Mouse (Mus musculus) hindbrain, embryonic 13.5 days (tissue): Measurements from ENCODE around the gene Ubl7. TPM values are rescaled to one million over a fixed set of nuclear protein-coding genes. Genes with fewer than 3 reads are reported as not detected.
A peak's percentile ranks its signal among the peaks of the same experiment; 100 is the strongest.

Experiments used
- ATAC-seq: fragments of 200-750 bp; cut with Nextera tagmentation; 2 replicates; pipeline ENCODE4 v1.8.0; 2017; ENCODE audit warnings: moderate TSS enrichment; ENCODE audit not compliant: low FRiP score
- H3K27ac ChIP-seq: fragments of 300-500 bp; sonication (generic); 2 replicates; pipeline ENCODE4 v1.5.1; 2015; ENCODE audit warnings: inconsistent platforms, mild to moderate bottlenecking, moderate library complexity
- H3K27me3 ChIP-seq: fragments of 300-500 bp; sonication (generic); 2 replicates; pipeline ENCODE4 v1.6.1; 2015; ENCODE audit warnings: mild to moderate bottlenecking, inconsistent platforms
- H3K36me3 ChIP-seq: fragments of 300-500 bp; sonication (generic); 2 replicates; pipeline ENCODE4 v1.6.1; 2015; ENCODE audit warnings: mild to moderate bottlenecking, inconsistent platforms
- H3K4me1 ChIP-seq: fragments of 300-500 bp; sonication (generic); replicated peaks from 2 replicates; pipeline ENCODE4 v1.6.1; 2015; ENCODE audit warnings: inconsistent platforms
- H3K4me2 ChIP-seq: fragments of 300-500 bp; sonication (generic); 2 replicates; pipeline ENCODE4 v1.6.1; 2015; ENCODE audit warnings: inconsistent platforms, mild to moderate bottlenecking, moderate library complexity
- H3K4me3 ChIP-seq: fragments of 300-500 bp; sonication (generic); 2 replicates; pipeline ENCODE4 v1.5.1; 2015; ENCODE audit warnings: mild to moderate bottlenecking, inconsistent platforms
- H3K9ac ChIP-seq: fragments of 300-500 bp; sonication (generic); 2 replicates; pipeline ENCODE4 v1.6.1; 2015; ENCODE audit warnings: mild to moderate bottlenecking, inconsistent platforms
- H3K9me3 ChIP-seq: fragments of 300-500 bp; sonication (generic); 2 replicates; pipeline ENCODE4 v1.6.1; 2016; ENCODE audit warnings: inconsistent platforms
- WGBS: fragments of 180-500 bp; shearing (Covaris S2); methylation state at CpG from one replicate; pipeline ENCODE4 v1.1.7; 2015; 5-methylcytosine and 5-hydroxymethylcytosine counted together
- polyA plus RNA-seq: library from polyadenylated mRNA; unstranded; fragments of >200 nt; fragmentation: Nextera tagmentation; extraction: Ambion mirVana; gene quantifications from 2 replicates; pipeline ENCODE4 v1.2.1, GENCODE M21; 2015

The Ubl7 gene
- 165 and 173 TPM in 2 replicates for polyA plus RNA-seq

DNA sequence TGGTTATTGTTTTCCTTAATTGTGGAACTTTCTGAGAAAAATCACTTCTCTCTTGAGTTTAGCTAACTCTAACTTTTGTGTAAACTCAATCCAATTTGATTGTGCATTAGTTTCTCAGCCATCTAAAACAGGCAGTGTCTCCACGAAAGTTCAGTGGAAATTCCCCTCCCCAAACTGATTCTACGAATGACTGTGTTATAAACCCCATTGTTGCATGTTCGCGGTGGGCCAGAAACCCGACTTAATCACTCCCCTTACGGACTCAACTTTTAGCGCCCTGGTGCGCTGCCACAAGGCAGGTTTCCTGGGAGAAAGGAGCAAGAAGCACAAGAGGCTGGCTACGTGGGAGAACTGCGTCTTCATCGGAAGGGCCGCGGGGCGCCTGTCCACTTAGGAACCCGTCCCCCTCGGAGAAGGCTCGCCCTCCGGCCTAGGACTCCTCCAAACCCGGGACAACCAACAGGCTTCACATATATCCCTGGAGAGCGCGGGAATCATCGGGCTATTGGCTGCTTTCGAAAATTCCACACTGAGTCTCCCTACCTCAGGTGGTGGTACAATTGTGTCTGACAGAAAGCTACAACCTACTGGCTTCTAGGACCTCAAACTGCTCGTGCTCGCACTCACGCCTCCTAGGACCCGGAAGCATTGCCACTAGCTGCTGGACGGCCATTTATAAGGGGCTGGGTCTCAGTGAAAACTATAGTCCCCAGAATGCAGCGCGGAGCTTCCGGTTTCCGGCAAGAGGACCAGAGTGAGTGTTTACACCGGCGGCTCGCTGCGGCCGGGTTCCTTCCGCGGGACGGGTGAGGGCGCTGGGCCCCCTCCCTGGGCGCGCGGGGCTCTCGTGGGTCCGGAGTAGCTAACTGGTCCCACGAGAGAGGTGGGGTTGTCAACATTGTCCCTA lies at the start of gene Ubl7:
TSS of gene Ubl7 (plus strand) at position 726 of the 907 bp plus-strand sequence.
- WGBS, result under 1% methylated on average over 47 of the region's 47 CpGs
- peak within 1 kb of the TSS; percentile 75 for H3K27ac ChIP-seq
- 0 out of 2 replicates have a peak, but pooled peaks cover 4% of the 10 kb centered on the region for H3K27me3 ChIP-seq
- no peaks in the 10 kb centered on the region for H3K9me3 ChIP-seq
- ATAC-seq, result peak; percentile 95
- H3K4me3 ChIP-seq, result peak within 1 kb of the TSS; percentile 79
- peak within 1 kb of the TSS; percentile 90 for H3K9ac ChIP-seq
- H3K4me1 ChIP-seq, result peaks cover 19% of the 10 kb centered on the region
- peaks cover 10% of the 10 kb centered on the region for H3K36me3 ChIP-seq
- H3K4me2 ChIP-seq, result peak within 1 kb of the TSS; percentile 90

DNA sequence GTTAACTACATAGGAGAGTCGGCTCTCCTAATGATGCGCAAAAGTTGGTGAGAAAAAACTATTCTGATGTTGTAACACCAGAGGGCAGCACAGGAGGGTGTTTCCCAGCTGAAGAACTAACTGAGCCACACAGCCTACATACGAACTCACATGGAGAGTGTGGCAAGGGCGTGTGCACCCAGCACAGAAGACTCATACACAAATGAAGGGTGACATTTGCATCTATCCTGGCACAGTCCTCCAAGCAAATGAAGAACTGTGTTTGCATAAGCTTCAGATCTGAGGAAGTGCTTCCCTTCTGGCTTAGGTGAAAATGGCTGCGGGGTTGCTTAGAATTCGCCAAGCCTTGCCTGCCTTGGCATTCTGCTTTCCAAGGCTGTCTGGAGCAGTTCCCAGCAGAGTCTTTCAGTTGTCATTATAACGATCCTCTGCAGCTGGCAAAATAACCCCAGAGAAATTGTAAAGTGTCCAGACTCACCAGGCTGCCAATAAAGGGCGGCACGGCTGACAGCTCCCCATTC lies 48.8 kb upstream of the Ubl7 start:
- 0 out of 2 replicates have a peak, but pooled peaks cover 4% of the 10 kb centered on the region for H3K4me1 ChIP-seq
- H3K36me3 ChIP-seq, result no peaks in the 10 kb centered on the region
- H3K27ac ChIP-seq, result no peak overlapping the region
- no peaks in the 10 kb centered on the region for H3K9me3 ChIP-seq
- peak; percentile 54; the same call in 1 of the 2 replicates for ATAC-seq
- no peaks in the 10 kb centered on the region for H3K27me3 ChIP-seq
- no peak overlapping the region for H3K4me3 ChIP-seq
- H3K9ac ChIP-seq, result no peak overlapping the region
- WGBS, result 33% methylated on average over 9 of the region's 9 CpGs
- H3K4me2 ChIP-seq, result no peak overlapping the region; the same call in 1 of the 2 replicates

DNA sequence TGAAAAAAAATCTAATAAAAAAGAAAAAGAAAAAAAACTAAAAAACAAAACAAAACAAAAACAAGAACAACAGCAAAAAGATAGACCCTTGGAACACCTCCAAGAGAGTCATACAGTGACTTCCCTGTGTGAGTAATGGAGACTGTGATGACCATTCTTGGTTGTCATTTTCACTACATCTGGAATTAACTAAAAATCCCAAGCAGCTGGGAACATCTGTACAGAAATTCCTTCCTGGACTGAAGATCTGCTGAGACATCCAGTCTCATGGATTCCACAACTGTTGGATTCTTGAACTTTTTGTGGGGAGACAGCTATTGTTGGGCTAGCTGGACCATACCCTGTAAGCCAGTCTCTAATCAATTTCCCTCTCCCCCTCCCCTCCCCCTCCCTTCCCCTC lies 46.4 kb upstream of the Ubl7 start:
- no peaks in the 10 kb centered on the region for H3K27me3 ChIP-seq
- no peak overlapping the region for H3K4me2 ChIP-seq
- H3K27ac ChIP-seq, result no peak overlapping the region
- H3K9me3 ChIP-seq, result no peaks in the 10 kb centered on the region
- H3K4me3 ChIP-seq, result no peak overlapping the region
- no peak overlapping the region for H3K9ac ChIP-seq
- H3K4me1 ChIP-seq, result 0 out of 2 replicates have a peak, but pooled peaks cover 4% of the 10 kb centered on the region
- H3K36me3 ChIP-seq, result no peaks in the 10 kb centered on the region
- no peak for ATAC-seq

DNA sequence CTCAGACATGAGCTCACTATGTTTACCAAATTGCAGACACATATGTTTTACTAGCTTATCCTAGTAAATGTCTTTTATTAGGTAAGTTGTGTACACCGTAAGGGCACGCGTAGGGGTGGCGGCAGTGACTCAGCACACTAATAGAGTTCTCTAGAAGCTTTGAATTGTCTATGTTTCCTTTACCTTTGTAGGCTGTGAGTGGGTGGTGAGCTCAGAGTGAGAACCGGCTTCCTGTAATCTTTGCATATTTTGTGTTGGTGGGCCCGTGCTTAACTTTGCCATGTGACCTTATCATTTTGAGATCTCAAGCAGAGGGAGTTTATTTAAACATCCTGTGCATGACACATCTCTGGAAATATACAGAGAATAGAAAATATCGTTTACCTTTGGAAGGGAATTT lies 44.2 kb upstream of the Ubl7 start:
- Histone ChIP-seq H3K9me3 (no peaks in the 10 kb centered on the region), H3K4me1 (0 out of 2 replicates have a peak, but pooled peaks cover 3% of the 10 kb centered on the region), H3K4me2 (no peak overlapping the region), H3K27me3 (no peaks in the 10 kb centered on the region), H3K27ac (no peak overlapping the region), H3K36me3 (no peaks in the 10 kb centered on the region), H3K9ac (no peak overlapping the region), H3K4me3 (no peak overlapping the region)
- 91% methylated on average over 7 of the region's 7 CpGs for WGBS
- ATAC-seq, result no peak

DNA sequence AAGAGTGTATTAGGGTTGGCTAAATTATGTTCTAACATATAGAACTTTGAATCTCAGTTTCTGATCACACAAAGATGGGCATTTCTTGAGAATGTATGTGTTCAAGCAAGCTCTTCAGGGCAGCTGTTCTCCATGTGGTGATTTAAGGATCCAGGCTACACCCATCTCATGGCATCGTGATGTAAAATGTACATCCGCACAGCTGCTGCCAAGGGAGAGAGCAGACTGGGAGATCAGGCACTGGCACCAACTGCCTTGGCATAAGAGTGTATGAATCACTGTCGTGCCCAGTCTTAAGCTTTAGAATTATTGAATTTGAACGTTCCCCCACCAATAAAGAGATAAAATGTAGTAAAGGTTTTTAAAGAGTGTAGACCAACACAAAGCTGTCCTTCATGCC lies 43.5 kb upstream of the Ubl7 start:
- no peak for ATAC-seq
- H3K27ac ChIP-seq, result no peak overlapping the region
- no peaks in the 10 kb centered on the region for H3K4me1 ChIP-seq
- H3K9ac ChIP-seq, result no peak overlapping the region
- no peaks in the 10 kb centered on the region for H3K27me3 ChIP-seq
- no peak overlapping the region for H3K4me2 ChIP-seq
- no peak overlapping the region for H3K4me3 ChIP-seq
- H3K36me3 ChIP-seq, result no peaks in the 10 kb centered on the region
- WGBS, result 93% methylated on average over 4 of the region's 4 CpGs
- no peaks in the 10 kb centered on the region for H3K9me3 ChIP-seq

DNA sequence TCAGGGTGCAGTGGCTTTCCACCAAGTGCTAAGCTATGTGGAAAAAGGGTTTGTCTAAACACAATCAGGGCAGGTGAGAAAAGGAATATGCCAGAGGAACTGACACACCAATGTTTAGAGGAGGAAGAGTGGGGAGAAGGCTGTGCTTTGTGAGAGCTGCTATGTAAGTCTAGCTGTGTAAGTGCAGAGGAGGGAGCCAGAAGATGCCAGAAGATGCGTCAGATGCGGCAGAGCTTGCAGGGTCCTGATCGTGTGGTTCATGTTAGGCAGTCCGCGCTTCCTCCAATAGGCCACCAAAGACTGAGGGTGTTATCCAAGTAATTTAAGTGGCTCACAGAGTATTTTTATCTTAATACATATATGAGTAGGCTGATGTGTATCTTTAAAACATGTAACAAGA lies 42.9 kb upstream of the Ubl7 start:
- 88% methylated on average over 5 of the region's 5 CpGs for WGBS

DNA sequence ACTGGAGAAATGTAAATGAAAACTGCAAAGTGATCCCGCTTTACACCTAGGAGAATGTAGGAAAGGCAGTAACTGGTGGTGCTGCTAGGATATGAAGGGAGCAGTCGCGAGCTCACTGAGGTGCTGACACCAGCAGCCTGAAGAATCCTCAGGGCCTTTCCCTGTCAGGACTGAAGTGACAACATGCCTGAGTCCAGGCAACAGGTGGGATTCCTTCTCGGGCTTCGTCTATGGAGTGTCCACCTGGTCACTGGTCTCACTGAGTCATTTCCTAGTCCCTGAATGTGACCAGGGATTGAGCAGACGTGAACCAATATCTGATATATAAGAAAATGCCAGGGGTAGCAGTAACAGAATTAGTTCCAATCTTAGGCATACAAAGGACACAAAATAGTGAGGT lies 42.0 kb upstream of the Ubl7 start:
- Histone ChIP-seq H3K9ac (no peak overlapping the region), H3K9me3 (no peaks in the 10 kb centered on the region), H3K36me3 (no peaks in the 10 kb centered on the region), H3K27ac (no peak overlapping the region), H3K4me3 (no peak overlapping the region), H3K27me3 (no peaks in the 10 kb centered on the region), H3K4me1 (no peaks in the 10 kb centered on the region), H3K4me2 (no peak overlapping the region)
- 89% methylated on average over 6 of the region's 6 CpGs for WGBS
- no peak for ATAC-seq

More for the DNA sequence above, 42.9 kb upstream of the Ubl7 start:
- H3K4me1 ChIP-seq, result no peaks in the 10 kb centered on the region
- H3K4me3 ChIP-seq, result no peak overlapping the region
- H3K9ac ChIP-seq, result no peak overlapping the region
- no peak for ATAC-seq
- H3K27ac ChIP-seq, result no peak overlapping the region
- H3K36me3 ChIP-seq, result no peaks in the 10 kb centered on the region
- no peak overlapping the region for H3K4me2 ChIP-seq
- H3K9me3 ChIP-seq, result no peaks in the 10 kb centered on the region
- no peaks in the 10 kb centered on the region for H3K27me3 ChIP-seq

DNA sequence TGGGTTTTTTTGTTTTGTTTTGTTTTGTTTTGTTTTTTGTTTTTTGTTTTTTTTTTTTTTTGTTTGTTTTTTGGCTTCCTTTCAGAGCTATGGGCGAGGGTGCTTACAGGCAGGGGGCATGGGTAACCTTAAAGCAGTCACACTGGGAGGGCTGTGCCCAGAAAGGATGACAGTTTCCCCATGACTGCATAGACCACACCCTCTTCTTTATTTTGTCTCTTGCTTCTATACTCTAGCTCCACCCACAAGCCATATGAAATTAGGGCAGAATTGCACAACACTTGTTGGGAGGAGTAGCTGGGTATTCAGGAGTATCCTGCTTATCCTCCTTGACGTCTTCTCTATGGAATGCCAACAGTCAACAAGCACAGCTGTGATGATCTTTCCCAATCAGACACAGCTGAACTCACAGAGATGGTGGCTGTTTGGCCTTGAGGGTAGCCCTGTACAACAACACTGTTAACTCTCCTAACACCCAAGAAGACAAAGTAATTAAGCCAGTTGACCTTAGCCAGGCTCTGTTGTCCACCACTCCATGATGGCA lies 40.4 kb upstream of the Ubl7 start:
- ATAC-seq, result no peak
- Histone ChIP-seq H3K9me3 (no peaks in the 10 kb centered on the region), H3K36me3 (no peaks in the 10 kb centered on the region), H3K27me3 (no peaks in the 10 kb centered on the region), H3K4me2 (no peak overlapping the region), H3K27ac (no peak overlapping the region), H3K4me3 (no peak overlapping the region), H3K4me1 (no peaks in the 10 kb centered on the region), H3K9ac (no peak overlapping the region)
- 42% methylated on average over 2 of the region's 2 CpGs for WGBS

DNA sequence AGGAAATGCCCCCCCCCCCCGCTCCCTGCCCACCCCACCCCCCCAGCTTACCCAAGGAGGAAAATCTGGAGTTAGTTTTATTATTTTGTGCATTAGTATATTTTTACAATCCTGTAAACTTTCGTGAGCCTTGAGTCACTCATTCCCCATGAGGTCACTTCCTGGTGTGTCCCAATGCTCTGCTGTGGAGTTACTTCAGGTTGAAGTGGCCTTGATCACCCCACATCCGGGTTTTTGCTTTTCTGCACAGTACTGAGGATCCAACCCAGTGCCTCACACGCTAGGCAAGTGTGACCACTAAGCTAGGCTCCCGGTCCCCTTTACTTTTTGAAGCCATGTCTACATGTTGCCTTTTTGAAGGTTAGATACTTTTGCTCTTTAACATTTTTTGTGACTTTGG lies 36.6 kb upstream of the Ubl7 start:
- H3K9ac ChIP-seq, result no peak overlapping the region
- WGBS, result 75% methylated on average over 5 of the region's 5 CpGs
- no peak for ATAC-seq
- no peaks in the 10 kb centered on the region for H3K4me1 ChIP-seq
- no peak overlapping the region for H3K27ac ChIP-seq
- no peaks in the 10 kb centered on the region for H3K9me3 ChIP-seq
- no peak overlapping the region for H3K4me2 ChIP-seq
- H3K4me3 ChIP-seq, result no peak overlapping the region
- no peaks in the 10 kb centered on the region for H3K27me3 ChIP-seq
- no peaks in the 10 kb centered on the region for H3K36me3 ChIP-seq

DNA sequence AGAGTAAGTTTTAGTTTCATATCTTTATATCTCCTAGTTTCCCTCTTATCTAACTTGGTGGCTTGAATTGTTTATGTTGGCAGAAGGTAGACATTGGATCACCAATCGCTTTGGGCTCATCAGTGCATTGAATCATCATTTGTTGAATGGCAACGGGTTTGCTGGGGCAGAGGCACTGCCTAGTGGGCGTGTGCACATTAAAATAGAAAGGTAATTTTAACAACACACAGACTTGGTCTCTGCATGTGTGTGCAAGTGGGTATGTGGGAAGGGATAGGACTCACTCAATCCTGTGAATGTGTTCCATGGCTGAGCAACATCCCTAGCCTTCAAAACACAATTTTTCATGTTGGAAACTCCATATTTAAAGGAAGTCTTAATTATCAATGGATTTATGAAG lies 35.8 kb upstream of the Ubl7 start:
- WGBS, result 73% methylated on average over 3 of the region's 3 CpGs

DNA sequence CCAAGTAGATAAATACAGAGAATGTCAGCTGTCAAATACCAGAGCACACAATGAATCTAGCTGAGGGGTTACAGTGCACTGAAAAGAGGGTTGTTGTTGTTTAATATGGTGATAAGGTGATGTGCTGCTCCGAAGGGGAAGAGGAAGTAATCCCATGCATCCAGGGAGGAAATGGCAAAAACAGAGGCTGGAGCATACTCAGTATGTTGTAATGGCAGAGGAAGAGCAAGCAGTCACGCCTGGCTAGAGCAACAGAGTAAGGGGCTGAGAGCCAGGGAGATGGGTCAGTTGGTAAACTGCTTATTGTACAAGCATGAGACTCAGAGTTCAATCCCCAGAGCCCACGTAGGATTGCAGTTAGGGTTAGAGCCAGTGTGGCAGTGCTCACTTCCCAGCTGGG lies 31.6 kb upstream of the Ubl7 start:
- Histone ChIP-seq H3K36me3 (no peaks in the 10 kb centered on the region), H3K27me3 (no peaks in the 10 kb centered on the region)
- 68% methylated on average over 3 of the region's 3 CpGs for WGBS

More for the DNA sequence above, 35.8 kb upstream of the Ubl7 start:
- Histone ChIP-seq H3K27ac (no peak overlapping the region), H3K27me3 (no peaks in the 10 kb centered on the region), H3K4me2 (no peak overlapping the region), H3K9ac (no peak overlapping the region), H3K4me1 (no peaks in the 10 kb centered on the region), H3K9me3 (no peaks in the 10 kb centered on the region), H3K4me3 (no peak overlapping the region), H3K36me3 (no peaks in the 10 kb centered on the region)
- ATAC-seq, result no peak

DNA sequence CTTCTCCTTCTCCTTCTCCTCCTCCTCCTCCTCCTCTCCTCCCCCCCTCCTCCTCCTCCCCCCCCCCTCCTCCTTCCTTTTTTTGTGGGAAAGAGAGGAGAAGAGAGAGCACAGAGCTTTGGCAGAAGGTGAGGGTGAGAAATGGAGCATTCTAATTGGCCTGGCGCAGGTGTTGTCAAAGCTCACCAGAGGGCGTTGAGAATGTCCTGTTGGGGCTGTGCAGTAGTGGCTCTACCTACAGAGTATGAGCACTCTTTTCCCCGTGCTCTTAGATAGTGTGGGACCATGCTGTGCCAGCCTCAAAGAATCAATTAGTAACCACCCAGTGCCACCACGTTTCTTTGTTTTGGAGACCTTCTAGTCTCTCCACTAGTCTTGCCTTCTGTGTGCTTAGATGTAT lies 30.5 kb upstream of the Ubl7 start:
- Histone ChIP-seq H3K27ac (no peak overlapping the region), H3K4me1 (no peaks in the 10 kb centered on the region), H3K4me2 (no peak overlapping the region), H3K9ac (no peak overlapping the region), H3K27me3 (no peaks in the 10 kb centered on the region), H3K9me3 (no peaks in the 10 kb centered on the region), H3K36me3 (no peaks in the 10 kb centered on the region), H3K4me3 (no peak overlapping the region)
- ATAC-seq, result no peak
- WGBS, result 16% methylated on average over 4 of the region's 4 CpGs

More for the DNA sequence above, 31.6 kb upstream of the Ubl7 start:
- H3K4me3 ChIP-seq, result no peak overlapping the region
- H3K4me2 ChIP-seq, result no peak overlapping the region
- no peaks in the 10 kb centered on the region for H3K4me1 ChIP-seq
- ATAC-seq, result no peak
- no peak overlapping the region for H3K9ac ChIP-seq
- H3K27ac ChIP-seq, result no peak overlapping the region
- H3K9me3 ChIP-seq, result no peaks in the 10 kb centered on the region
